Mouse (Mus musculus) left cerebral cortex, postnatal 10 days (tissue): ENCODE results near the gene Sstr5. TPM values are rescaled to one million over a fixed set of nuclear protein-coding genes. Genes with fewer than 3 reads are reported as not detected.

Experiments used
- DNase-seq, 2 experiments: peaks; one replicate each; pipeline ENCODE4 v3.0.0; 2021 to 2022; ENCODE audit warnings: low spot score in 2 of 2, mixed read lengths in 1 of 2; ENCODE audit errors: extremely low spot score in 1 of 2
- intact Hi-C: fragments of 180-260 bp; cut with DNase I; formaldehyde crosslinking; loops from one replicate; pipeline ENCODE4 v1.15.1; 2025
- total RNA-seq, 2 experiments: library from RNA; stranded (reverse); gene quantifications; 2 replicates each; pipeline ENCODE4 v1.2.3; 2021

Sstr5 gene
- total RNA-seq, 2 experiments from 2014 or later = 0.34 to 0.55 TPM

GRCm38 (mm10) chr17:25445074-25445473, 52.0 kb downstream of the Sstr5 start:
- intact Hi-C loops = no loop called here
- no peak for DNase-seq

GRCm38 (mm10) chr17:25442889-25443288, 54.2 kb downstream of the Sstr5 start:
- no peak for DNase-seq
- intact Hi-C loops = no loop called here

- intact Hi-C loops = no loop called here
- DNase-seq = no peak
Measured at GRCm38 (mm10) chr17:25441417-25441816, 55.7 kb downstream of the Sstr5 start.

Other genes with a start within 250 kb of the Sstr5 start
- gene Baiap3, start 240.9 kb downstream of the Sstr5 start, total RNA-seq = 10 to 100 TPM; 17.4 to 35.0 TPM
- 100 to 1,000 TPM; 225 to 230 TPM for gene Ube2i, start 222.7 kb downstream of the Sstr5 start, total RNA-seq
- gene Prss34, start 198.9 kb downstream of the Sstr5 start, total RNA-seq = not detected
- not detected for gene Prss28, start 188.6 kb downstream of the Sstr5 start, total RNA-seq
- not detected for gene Prss29, start 178.6 kb downstream of the Sstr5 start, total RNA-seq
- not detected for gene Tpsab1, start 151.7 kb downstream of the Sstr5 start, total RNA-seq
- gene Tpsb2, start 131.0 kb downstream of the Sstr5 start, total RNA-seq = under 1 TPM; 0.54 to 0.77 TPM
- gene Tpsg1, start 128.0 kb downstream of the Sstr5 start, total RNA-seq = not detected
- gene Cacna1h, start 63.5 kb downstream of the Sstr5 start, total RNA-seq = 10 to 100 TPM; 53.7 to 62.9 TPM
- 1 to 10 TPM in 1 of 2 experiments, under 1 TPM in 1; 0.39 to 4.8 TPM for gene Tekt4, start 42.7 kb downstream of the Sstr5 start, total RNA-seq
- gene Sox8, start 73.4 kb upstream of the Sstr5 start, total RNA-seq = 10 to 100 TPM; 45.3 to 56.2 TPM
- gene Lmf1, start 81.8 kb upstream of the Sstr5 start, total RNA-seq = 10 to 100 TPM; 22.2 to 23.4 TPM
- 10 to 100 TPM; 86.1 to 88.9 TPM for gene Gng13, start 219.9 kb upstream of the Sstr5 start, total RNA-seq
- 1 to 10 TPM; 3.0 to 4.8 TPM for gene Chtf18, start 230.1 kb upstream of the Sstr5 start, total RNA-seq
- gene Rpusd1, start 230.4 kb upstream of the Sstr5 start, total RNA-seq = 10 to 100 TPM; 31.9 to 32.4 TPM
- not detected for gene Mslnl, start 238.8 kb upstream of the Sstr5 start, total RNA-seq